16 mouse cellular contexts compared by ENCODE assay signal in the genomic region with DNA sequence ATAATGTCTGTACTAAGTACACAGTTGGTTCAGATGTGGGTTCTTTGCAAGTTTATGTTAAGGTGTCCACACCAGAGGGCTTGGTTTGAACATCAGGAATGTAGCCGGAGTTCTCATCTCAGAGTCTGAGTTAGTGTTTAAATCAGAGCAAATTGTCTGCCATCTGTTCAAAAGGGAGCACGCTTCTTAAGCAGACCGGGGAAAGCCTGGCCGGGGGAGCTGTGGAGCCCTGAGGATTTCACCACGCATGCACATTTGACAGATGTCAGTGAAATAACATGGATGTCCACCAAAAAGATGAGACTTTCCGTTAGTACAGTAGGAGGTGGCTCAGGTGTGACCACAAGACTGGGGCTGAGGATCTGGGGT.
A peak's percentile ranks its signal among the peaks of the same experiment; 100 is the strongest.
DNase-seq lines count a peak whose midpoint lies in the region; ATAC-seq and TF ChIP-seq lines count a peak whose summit lies in the region.
"Had no signal": no experiment of that assay in that cellular context is flagged by ENCODE, and none has a peak within 500 bp of the region (broad histone marks: within the 10 kb centered on the region; RNA-seq: fewer than 3 reads in every experiment).

No protein-coding gene starts in this region.

- no peak for TF ChIP-seq CTCF in brain, embryonic 14.5 days (IDR thresholded peaks at IDR 0.05; ENCODE audit: borderline replicate concordance, extremely low read depth, insufficient read depth, insufficient read length)
- no peak for TF ChIP-seq CTCF in thymus, adult 2 months (IDR thresholded peaks at IDR 0.05; ENCODE audit: borderline replicate concordance, control insufficient read depth, extremely low read depth, insufficient read depth, low read length, poor library complexity)

- no peaks in the 10 kb centered on the region for H3K9me3 ChIP-seq in hindbrain, embryonic 10.5 days
- no peaks in the 10 kb centered on the region for H3K9me3 ChIP-seq in hindbrain, embryonic 16.5 days (ENCODE audit: control insufficient read depth, low read length)
- no peaks in the 10 kb centered on the region for H3K9me3 ChIP-seq in embryonic facial prominence, embryonic 11.5 days (replicated peaks; ENCODE audit: control insufficient read depth, low read length)
- no peaks in the 10 kb centered on the region for H3K9me3 ChIP-seq in midbrain, embryonic 13.5 days
- H3K9me3 ChIP-seq in kidney, embryonic 16.5 days (ENCODE audit: low read length): no peaks in the 10 kb centered on the region
- H3K9me3 ChIP-seq in heart, embryonic 11.5 days (replicated peaks; ENCODE audit: control insufficient read depth, low read length): no peaks in the 10 kb centered on the region

- whole genome bisulfite sequencing in hindbrain, embryonic 10.5 days: 52% methylated on average over 6 of the region's 6 CpGs
- 22% methylated on average over 6 of the region's 6 CpGs for WGBS in hindbrain, embryonic 16.5 days
- 34% methylated on average over 6 of the region's 6 CpGs for WGBS in embryonic facial prominence, embryonic 11.5 days
- 18% methylated on average over 6 of the region's 6 CpGs for WGBS in midbrain, embryonic 13.5 days
- WGBS in thymus, adult 2 months: 83% methylated on average over 6 of the region's 6 CpGs
- 31% methylated on average over 6 of the region's 6 CpGs for WGBS in kidney, embryonic 16.5 days
- 71% methylated on average over 6 of the region's 6 CpGs for WGBS in heart, embryonic 11.5 days (ENCODE audit: insufficient replicate concordance)

- no peaks in the 10 kb centered on the region for H3K36me3 ChIP-seq in hindbrain, embryonic 10.5 days
- no peaks in the 10 kb centered on the region for H3K36me3 ChIP-seq in hindbrain, embryonic 16.5 days (ENCODE audit: control insufficient read depth, insufficient read depth, low read length)
- no peaks in the 10 kb centered on the region for H3K36me3 ChIP-seq in embryonic facial prominence, embryonic 11.5 days (replicated peaks; ENCODE audit: control insufficient read depth, insufficient read depth, low read depth, low read length)
- no peaks in the 10 kb centered on the region for H3K36me3 ChIP-seq in midbrain, embryonic 13.5 days
- H3K36me3 ChIP-seq in thymus, adult 2 months (ENCODE audit: control insufficient read depth, insufficient read depth, low read length): no peaks in the 10 kb centered on the region
- no peaks in the 10 kb centered on the region for H3K36me3 ChIP-seq in kidney, embryonic 16.5 days (ENCODE audit: insufficient read depth, low read length)
- no peaks in the 10 kb centered on the region for H3K36me3 ChIP-seq in heart, embryonic 11.5 days (ENCODE audit: control insufficient read depth, insufficient read depth, low read length)

- peak overlapping the region; percentile 29; the same call in 1 of the 2 replicates for H3K27ac ChIP-seq in hindbrain, embryonic 10.5 days
- H3K27ac ChIP-seq in hindbrain, embryonic 16.5 days (ENCODE audit: low read depth, low read length): no peak overlapping the region
- H3K27ac ChIP-seq in embryonic facial prominence, embryonic 11.5 days (replicated peaks; ENCODE audit: low read depth, low read length): no peak overlapping the region
- H3K27ac ChIP-seq in midbrain, embryonic 13.5 days: peak overlapping the region; percentile 39
- H3K27ac ChIP-seq in thymus, adult 2 months (ENCODE audit: control insufficient read depth, insufficient read depth, low read length): no peak overlapping the region
- H3K27ac ChIP-seq in kidney, embryonic 16.5 days (ENCODE audit: low read length): no peak overlapping the region
- H3K27ac ChIP-seq in heart, embryonic 11.5 days (ENCODE audit: low read depth, low read length): no peak overlapping the region
- H3K27ac ChIP-seq: left cerebral cortex, adult 2 months had no signal

- ATAC-seq in hindbrain, embryonic 16.5 days: no peak
- no peak for ATAC-seq in embryonic facial prominence, embryonic 11.5 days (replicated peaks; ENCODE audit: insufficient number of reproducible peaks, low FRiP score, low TSS enrichment, low read depth)
- ATAC-seq in midbrain, embryonic 13.5 days: no peak
- ATAC-seq in kidney, embryonic 16.5 days (ENCODE audit: low FRiP score, low TSS enrichment): no peak
- ATAC-seq in heart, embryonic 11.5 days (replicated peaks; ENCODE audit: insufficient number of reproducible peaks, low FRiP score, low TSS enrichment): no peak

- peak; percentile 12 for DNase-seq in hindbrain, embryonic 10.5 days (ENCODE audit: low spot score)
- DNase-seq in brain, embryonic 14.5 days (ENCODE audit: low read depth): peak; percentile 76
- DNase-seq in embryonic facial prominence, embryonic 11.5 days (ENCODE audit: low spot score): peak; percentile 29
- DNase-seq in thymus, adult 2 months: no peak
- DNase-seq: B cell, adult 2 months; cerebellum, adult 2 months; heart, adult 11 months; kidney, adult 9 months; liver; lung, adult 18-20 months; lung, postnatal 36 days had no signal

- H3K4me3 ChIP-seq in hindbrain, embryonic 10.5 days: no peak overlapping the region
- H3K4me3 ChIP-seq in hindbrain, embryonic 16.5 days (ENCODE audit: low read length): no peak overlapping the region
- H3K4me3 ChIP-seq in embryonic facial prominence, embryonic 11.5 days (ENCODE audit: low read depth, low read length): no peak overlapping the region
- no peak overlapping the region for H3K4me3 ChIP-seq in midbrain, embryonic 13.5 days (replicated peaks)
- H3K4me3 ChIP-seq in thymus, adult 2 months (ENCODE audit: control insufficient read depth, insufficient read depth, low read length): no peak overlapping the region
- no peak overlapping the region for H3K4me3 ChIP-seq in kidney, embryonic 16.5 days (ENCODE audit: low read length)
- no peak overlapping the region for H3K4me3 ChIP-seq in heart, embryonic 11.5 days (ENCODE audit: low read depth, low read length)
- H3K4me3 ChIP-seq: left cerebral cortex, adult 2 months had no signal

- peaks cover 43% of the 10 kb centered on the region for H3K4me1 ChIP-seq in hindbrain, embryonic 10.5 days (replicated peaks)
- H3K4me1 ChIP-seq in hindbrain, embryonic 16.5 days (ENCODE audit: control insufficient read depth, insufficient read depth, low read depth, low read length): peaks cover 30% of the 10 kb centered on the region
- H3K4me1 ChIP-seq in embryonic facial prominence, embryonic 11.5 days (ENCODE audit: control insufficient read depth, insufficient read depth, low read length): no peaks in the 10 kb centered on the region; the same call in 1 of the 2 replicates
- peaks cover 45% of the 10 kb centered on the region for H3K4me1 ChIP-seq in midbrain, embryonic 13.5 days (replicated peaks)
- no peaks in the 10 kb centered on the region for H3K4me1 ChIP-seq in thymus, adult 2 months (replicated peaks; ENCODE audit: control insufficient read depth, insufficient read depth, low read length)
- H3K4me1 ChIP-seq in kidney, embryonic 16.5 days (ENCODE audit: insufficient read depth, low read length): peaks cover 22% of the 10 kb centered on the region
- no peaks in the 10 kb centered on the region for H3K4me1 ChIP-seq in heart, embryonic 11.5 days (ENCODE audit: control insufficient read depth, insufficient read depth, low read length)

- H3K9ac ChIP-seq in hindbrain, embryonic 16.5 days (ENCODE audit: low read depth, low read length): no peak overlapping the region
- H3K9ac ChIP-seq in embryonic facial prominence, embryonic 11.5 days (replicated peaks; ENCODE audit: low read length): no peak overlapping the region
- no peak overlapping the region for H3K9ac ChIP-seq in midbrain, embryonic 13.5 days (replicated peaks)
- no peak overlapping the region for H3K9ac ChIP-seq in kidney, embryonic 16.5 days (replicated peaks; ENCODE audit: low read length)
- no peak overlapping the region for H3K9ac ChIP-seq in heart, embryonic 11.5 days (ENCODE audit: low read depth, low read length)

- H3K4me2 ChIP-seq in hindbrain, embryonic 16.5 days (ENCODE audit: low read length): no peak overlapping the region
- H3K4me2 ChIP-seq in embryonic facial prominence, embryonic 11.5 days (ENCODE audit: low read depth, low read length): no peak overlapping the region
- H3K4me2 ChIP-seq in midbrain, embryonic 13.5 days (replicated peaks): no peak overlapping the region
- no peak overlapping the region for H3K4me2 ChIP-seq in kidney, embryonic 16.5 days (replicated peaks; ENCODE audit: low read depth, low read length)
- no peak overlapping the region for H3K4me2 ChIP-seq in heart, embryonic 11.5 days

- TF ChIP-seq POLR2A in brain, embryonic 14.5 days (IDR thresholded peaks at IDR 0.05; ENCODE audit: borderline replicate concordance, extremely low read depth, insufficient read depth, insufficient read length, poor library complexity, severe bottlenecking): no peak
- TF ChIP-seq POLR2A in thymus, adult 2 months (IDR thresholded peaks at IDR 0.05; ENCODE audit: control insufficient read depth, extremely low read depth, insufficient read depth, low read length, poor library complexity): no peak

- H3K27me3 ChIP-seq in hindbrain, embryonic 10.5 days (ENCODE audit: insufficient read depth, poor library complexity, severe bottlenecking): peaks cover 34% of the 10 kb centered on the region
- no peaks in the 10 kb centered on the region for H3K27me3 ChIP-seq in hindbrain, embryonic 16.5 days (replicated peaks; ENCODE audit: control insufficient read depth, insufficient read depth, low read length)
- H3K27me3 ChIP-seq in embryonic facial prominence, embryonic 11.5 days (ENCODE audit: control insufficient read depth, insufficient read depth, low read length): no peaks in the 10 kb centered on the region
- H3K27me3 ChIP-seq in midbrain, embryonic 13.5 days: peaks cover 17% of the 10 kb centered on the region
- 0 out of 2 replicates have a peak, but pooled peaks cover 3% of the 10 kb centered on the region for H3K27me3 ChIP-seq in thymus, adult 2 months (ENCODE audit: control insufficient read depth, insufficient read depth, low read length)
- peaks cover 46% of the 10 kb centered on the region for H3K27me3 ChIP-seq in kidney, embryonic 16.5 days (ENCODE audit: insufficient read depth, low read length)
- H3K27me3 ChIP-seq in heart, embryonic 11.5 days (ENCODE audit: control insufficient read depth, insufficient read depth, low read length): peaks cover 3% of the 10 kb centered on the region

Comparison
In these comparisons a context has a peak if more than half of its experiments do, and no peak if none do; other contexts are left out.
1. H3K27ac ChIP-seq: peak in hindbrain, embryonic 10.5 days (single experiment) and midbrain, embryonic 13.5 days (single experiment); none in hindbrain, embryonic 16.5 days (single experiment), embryonic facial prominence, embryonic 11.5 days (single experiment), thymus, adult 2 months (single experiment), kidney, embryonic 16.5 days (single experiment) and heart, embryonic 11.5 days (single experiment).